Mouse (Mus musculus): ENCODE measurements around the gene Hspe1.

Gene Hspe1

GRCm38 (mm10) chr1:55135846-55136245 is 47.9 kb downstream of the Hspe1 start:
- DNase-seq (ENCODE audit: low spot score), result no peak

All from ovary, postnatal 10 days (tissue).